Mouse (Mus musculus): ENCODE data around the gene Nckap1l. TPM values are rescaled to one million over a fixed set of nuclear protein-coding genes. Genes with fewer than 3 reads are reported as not detected.

The Nckap1l gene
- total RNA-seq, 2 experiments from 2014 or later, result 6.9 to 8.7 TPM

DNA sequence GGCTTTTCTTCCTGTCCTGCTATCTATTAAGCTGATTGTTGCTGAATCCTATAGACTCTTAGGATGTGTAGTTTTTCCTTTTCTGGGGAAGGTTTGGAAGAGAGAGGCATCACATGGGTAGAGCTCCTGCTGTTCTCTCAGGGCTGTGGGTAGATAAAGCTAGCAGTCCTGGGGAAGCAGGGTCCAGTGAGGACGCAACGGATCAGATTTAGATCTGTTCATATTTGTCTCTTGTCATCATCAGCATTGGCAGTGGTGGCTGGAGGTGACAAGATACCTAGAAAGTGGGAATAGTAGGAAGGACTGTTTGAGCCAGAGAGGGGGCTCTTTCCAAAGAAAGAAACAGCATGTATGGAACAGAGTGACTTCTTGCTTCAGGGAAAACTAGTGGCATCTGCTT, 81.4 kb downstream of the Nckap1l start:
- no peak overlapping the region for H3K4me3 ChIP-seq
- DNase-seq (ENCODE audit: low spot score in 2 of 2), result peak in 1 of 2 experiments; percentile 11
- no peak for TF ChIP-seq CTCF (conservative IDR thresholded peaks at IDR 0.05)
- H3K27ac ChIP-seq, result peak overlapping the region; percentile 63

DNA sequence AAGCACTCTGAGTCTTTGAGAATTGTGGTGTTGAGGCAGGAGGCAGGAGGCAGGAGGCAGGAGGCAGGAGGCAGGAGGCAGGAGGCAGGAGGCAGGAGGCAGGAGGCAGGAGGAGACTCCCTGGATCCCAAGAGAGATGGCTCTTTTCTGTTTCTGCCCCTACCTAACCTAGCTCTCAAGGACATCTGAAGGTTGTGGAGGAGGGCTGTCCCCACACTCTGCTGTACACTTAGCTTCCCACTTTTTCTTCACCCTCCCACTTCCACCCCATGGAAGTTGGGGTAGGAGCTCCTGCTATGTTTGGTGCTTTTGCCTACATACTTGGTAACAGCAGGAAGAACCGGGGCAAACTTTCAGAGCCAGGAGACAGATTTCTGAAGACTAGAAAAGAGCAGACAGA, 82.2 kb downstream of the Nckap1l start:
- Histone ChIP-seq H3K27ac (peak overlapping the region; percentile 63; the same call in 1 of the 2 replicates), H3K4me3 (peak overlapping the region; percentile 24; the same call in 1 of the 2 replicates)
- no peak for DNase-seq (ENCODE audit: low spot score in 2 of 2)
- TF ChIP-seq CTCF (conservative IDR thresholded peaks at IDR 0.05), result no peak

DNA sequence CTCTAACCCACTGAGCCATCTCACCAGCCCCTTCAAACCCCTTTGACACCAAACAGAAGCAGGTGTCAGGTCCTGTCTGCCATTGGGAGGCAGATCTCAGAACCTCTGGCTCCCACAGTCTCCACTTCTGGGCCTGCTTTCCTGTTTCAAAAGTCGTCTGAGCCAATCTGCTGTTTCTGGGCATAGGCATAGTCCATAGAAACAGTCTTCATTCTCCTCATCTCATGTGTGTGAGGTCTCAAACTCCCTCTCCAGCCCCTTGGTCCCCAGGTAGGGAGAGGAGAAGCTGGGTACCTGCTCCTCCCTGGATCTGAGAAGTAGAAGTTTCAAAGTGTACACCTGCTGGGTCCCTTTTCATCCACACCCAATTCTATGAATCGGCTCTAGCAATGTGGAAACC, 82.9 kb downstream of the Nckap1l start:
- Histone ChIP-seq H3K27ac (peak overlapping the region; percentile 93), H3K4me3 (peak overlapping the region; percentile 68)
- no peak for DNase-seq (ENCODE audit: low spot score in 2 of 2)
- TF ChIP-seq CTCF (conservative IDR thresholded peaks at IDR 0.05), result no peak

DNA sequence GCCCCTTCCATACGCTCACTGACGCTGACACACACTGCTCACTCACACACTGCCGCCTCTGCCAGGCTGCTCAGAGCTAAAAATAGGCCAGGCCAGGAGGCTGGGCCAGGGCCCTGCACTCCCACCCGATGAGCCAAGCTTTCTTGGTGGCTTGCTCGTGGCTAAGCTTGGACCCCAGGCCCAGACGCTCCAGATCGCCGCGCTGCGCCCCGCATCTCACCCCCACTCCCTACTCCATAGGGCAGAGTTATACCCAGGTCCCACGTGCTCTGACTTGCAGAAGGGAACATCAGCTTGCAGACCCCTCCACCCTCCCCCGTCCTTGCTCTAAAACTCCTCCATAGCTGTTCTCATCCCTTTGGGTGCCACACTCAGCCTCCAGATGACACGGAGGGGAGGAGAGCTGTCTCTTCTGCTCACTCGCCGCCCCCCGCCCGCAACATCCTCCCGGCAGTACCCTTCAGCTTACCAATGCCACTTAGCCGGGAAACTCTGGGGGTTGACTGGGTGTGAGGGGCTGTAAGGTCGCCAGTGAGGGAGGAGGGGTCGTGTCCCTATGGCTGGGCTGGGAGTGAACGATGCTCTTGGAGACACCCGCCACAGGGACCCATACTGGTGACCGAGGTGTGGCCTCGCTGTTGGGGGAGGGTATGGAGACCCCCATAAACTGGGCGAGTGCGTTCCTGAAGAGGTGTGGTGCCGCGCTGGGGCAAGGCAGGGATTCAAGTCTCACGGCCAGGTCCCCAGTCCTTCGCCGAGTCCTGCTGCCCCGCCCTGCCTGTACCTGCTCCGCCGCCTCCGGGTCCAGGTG, 83.6 kb downstream of the Nckap1l start:
- no peak for TF ChIP-seq CTCF (conservative IDR thresholded peaks at IDR 0.05)
- H3K27ac ChIP-seq, result peak overlapping the region; percentile 93
- peak overlapping the region; percentile 68 for H3K4me3 ChIP-seq
- DNase-seq (ENCODE audit: low spot score in 2 of 2), result peak; percentile 69 to 72

DNA sequence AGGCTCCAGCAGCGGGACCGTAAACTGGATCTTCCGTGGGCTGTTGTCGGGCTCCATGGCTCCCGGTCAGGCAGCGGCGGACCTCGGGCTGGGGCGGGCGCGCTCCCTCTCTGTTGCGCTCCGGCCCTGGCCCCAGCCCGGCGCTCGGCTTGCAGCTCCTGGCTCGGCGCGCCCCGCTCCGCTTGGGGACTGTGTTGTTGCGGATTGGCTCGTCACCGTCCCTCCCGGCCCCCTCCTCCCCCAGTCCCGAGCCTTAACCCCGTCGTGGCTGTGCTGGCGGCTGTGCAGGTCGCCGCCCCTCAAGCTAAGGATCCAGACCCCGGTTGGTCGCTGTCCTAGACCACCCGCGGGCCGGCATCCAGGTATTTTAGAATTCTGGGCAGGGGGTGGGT, 84.2 kb downstream of the Nckap1l start, which contains the start of gene Ppp1r1a:
TSS of gene Ppp1r1a (minus strand) at position 182 of the 392 bp plus-strand sequence.
- Histone ChIP-seq H3K4me3 (peak within 1 kb of the TSS; percentile 68), H3K27ac (peak within 1 kb of the TSS; percentile 93)
- peak; percentile 57 to 83 for DNase-seq (ENCODE audit: low spot score in 2 of 2)
- no peak for TF ChIP-seq CTCF (conservative IDR thresholded peaks at IDR 0.05)

DNA sequence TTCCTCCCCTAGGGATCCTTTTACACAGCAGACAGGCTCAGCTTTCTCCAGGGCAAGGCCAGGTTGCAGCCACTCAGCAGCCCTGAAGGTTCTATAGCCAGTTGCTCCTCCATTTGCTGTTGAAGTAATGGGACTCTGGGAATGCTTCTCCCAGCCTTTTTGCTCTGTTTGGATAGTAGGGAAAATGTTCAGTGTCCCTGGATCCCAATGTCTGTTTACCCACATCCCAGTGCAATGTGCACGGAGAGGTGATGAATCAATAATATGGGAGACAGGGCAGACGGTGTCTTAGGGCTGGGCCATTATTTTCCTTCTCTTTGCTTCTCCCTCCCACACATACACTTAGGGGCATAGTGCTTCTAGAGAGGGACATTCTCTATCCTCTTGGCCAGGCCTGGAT, 85.7 kb downstream of the Nckap1l start:
- DNase-seq (ENCODE audit: low spot score in 2 of 2), result no peak

DNA sequence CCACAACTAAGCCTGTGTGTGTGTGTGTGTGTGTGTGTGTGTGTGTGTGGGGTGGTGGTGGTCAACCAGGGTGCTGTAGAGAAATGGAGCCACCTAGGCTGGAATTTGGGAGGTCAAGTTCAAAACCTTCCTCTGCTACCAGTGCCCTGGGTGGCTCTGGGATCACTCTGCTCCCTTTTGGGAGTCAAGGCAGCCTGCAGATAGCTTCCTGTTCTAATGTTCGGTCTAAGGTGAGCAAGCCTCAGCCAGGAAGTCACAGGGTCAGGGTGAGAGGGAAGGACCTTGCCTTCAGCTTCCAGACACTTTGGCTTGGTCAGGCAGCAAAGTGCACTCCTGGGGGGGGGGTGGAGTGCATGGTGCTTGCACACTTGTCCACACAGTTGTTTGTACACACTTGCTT, 87.1 kb downstream of the Nckap1l start:
- Histone ChIP-seq H3K4me3 (no peak overlapping the region), H3K27ac (no peak overlapping the region)
- no peak for TF ChIP-seq CTCF (conservative IDR thresholded peaks at IDR 0.05)
- no peak for DNase-seq (ENCODE audit: low spot score in 2 of 2)

More for the DNA sequence above, 85.7 kb downstream of the Nckap1l start:
- TF ChIP-seq CTCF (conservative IDR thresholded peaks at IDR 0.05), result no peak
- Histone ChIP-seq H3K27ac (no peak overlapping the region), H3K4me3 (no peak overlapping the region)

DNA sequence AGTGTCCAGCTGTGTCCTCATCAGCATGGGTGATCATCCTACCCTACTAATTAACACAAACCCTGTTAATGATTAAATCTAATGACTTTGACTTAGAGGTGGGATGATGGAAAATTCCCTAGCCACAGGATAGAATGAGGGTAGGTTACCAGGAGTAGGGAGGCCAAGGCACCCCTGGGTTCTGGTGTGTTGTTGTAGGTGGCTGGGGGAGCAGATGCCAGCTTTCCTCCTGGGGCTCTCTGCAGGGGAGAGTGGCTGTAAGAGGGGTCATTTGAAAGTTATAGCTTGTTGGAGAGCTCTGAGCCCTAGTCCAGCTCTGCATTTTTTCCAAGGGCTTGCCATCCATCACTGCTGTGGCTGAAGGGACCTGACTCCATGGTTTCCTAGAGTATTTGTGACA, 88.9 kb downstream of the Nckap1l start:
- Histone ChIP-seq H3K4me3 (no peak overlapping the region), H3K27ac (no peak overlapping the region)
- no peak for DNase-seq (ENCODE audit: low spot score in 2 of 2)
- TF ChIP-seq CTCF (conservative IDR thresholded peaks at IDR 0.05), result no peak

DNA sequence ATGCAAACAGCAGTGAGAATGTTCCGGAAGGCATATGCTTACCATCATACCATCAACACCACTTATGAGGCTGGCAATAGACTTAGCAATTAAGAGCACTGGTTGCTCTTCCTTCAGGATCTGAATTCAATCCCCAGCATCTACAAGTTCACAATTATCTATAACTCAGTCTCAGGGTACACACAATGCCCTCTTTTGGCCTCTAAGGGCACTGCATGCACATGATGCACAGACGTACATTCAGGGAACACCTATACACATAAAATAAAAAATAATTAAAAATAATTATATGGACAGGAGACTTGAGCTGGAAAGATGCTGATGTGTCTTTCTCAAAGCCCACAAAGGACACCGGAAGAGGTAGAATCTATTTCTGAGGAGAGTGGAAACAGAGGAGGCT, 94.4 kb downstream of the Nckap1l start:
- TF ChIP-seq CTCF (conservative IDR thresholded peaks at IDR 0.05), result peak; percentile 58
- Histone ChIP-seq H3K4me3 (no peak overlapping the region), H3K27ac (no peak overlapping the region)
- DNase-seq (ENCODE audit: low spot score in 2 of 2), result no peak

Other genes starting within 250 kb of the Nckap1l start
- 100 to 1,000 TPM; 179 to 187 TPM for gene Cbx5, start 214.0 kb upstream of the Nckap1l start, total RNA-seq (2021)
- 100 to 1,000 TPM; 256 to 265 TPM for gene Hnrnpa1, start 213.4 kb upstream of the Nckap1l start, total RNA-seq (2021)
- gene Nfe2, start 195.4 kb upstream of the Nckap1l start, total RNA-seq (2021), result not detected
- 10 to 100 TPM; 91.0 to 96.2 TPM for gene Copz1, start 181.1 kb upstream of the Nckap1l start, total RNA-seq (2021)
- gene Gpr84, start 143.2 kb upstream of the Nckap1l start, total RNA-seq (2021), result under 1 TPM; 0.61 to 0.81 TPM
- gene Zfp385a, start 113.7 kb upstream of the Nckap1l start, total RNA-seq (2021), result 10 to 100 TPM; 40.8 to 42.2 TPM
- gene Itga5, start 87.0 kb upstream of the Nckap1l start, total RNA-seq (2021), result 1 to 10 TPM; 1.2 to 2.1 TPM
- not detected for gene Gtsf1, start 23.3 kb upstream of the Nckap1l start, total RNA-seq (2021)
- gene Gtsf2, start 5.3 kb upstream of the Nckap1l start, total RNA-seq (2021), result not detected
- 100 to 1,000 TPM; 109 to 117 TPM for gene Pde1b, start 49.2 kb downstream of the Nckap1l start, total RNA-seq (2021)
- gene Ppp1r1a, start 84.2 kb downstream of the Nckap1l start, total RNA-seq (2021), result 100 to 1,000 TPM; 118 to 136 TPM
- gene Glycam1, start 111.3 kb downstream of the Nckap1l start, total RNA-seq (2021), result 1 to 10 TPM in 1 of 2 experiments, not detected in 1; 1.7 TPM